Mouse (Mus musculus): Measurements from ENCODE around the gene Klhl26.
A peak's percentile ranks its signal among the peaks of the same experiment; 100 is the strongest.

The Klhl26 gene

GRCm38 (mm10) chr8:70469295-70469916, 7.4 kb downstream of the Klhl26 start:
- no peak for DNase-seq

DNA sequence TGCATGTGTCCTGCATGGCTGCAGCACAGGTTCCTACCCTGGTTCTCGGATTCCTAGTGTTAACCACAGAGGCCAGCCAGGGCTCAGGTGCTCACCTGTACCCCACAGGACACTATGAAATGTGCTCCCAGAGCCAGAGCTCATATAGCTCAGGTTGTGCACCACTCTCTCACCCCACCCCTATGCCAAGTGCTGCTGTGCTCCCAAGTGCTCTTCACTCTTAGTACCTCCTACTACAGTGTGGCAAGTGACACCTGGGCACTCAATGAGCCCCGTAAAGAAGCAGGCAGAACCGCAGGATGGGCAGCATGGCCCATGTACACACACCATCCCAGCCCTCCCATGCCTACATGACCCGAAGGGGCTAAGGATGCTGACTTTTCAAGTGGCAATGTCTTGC, 8.0 kb downstream of the Klhl26 start:
- DNase-seq = no peak

GRCm38 (mm10) chr8:70467907-70468306, 8.9 kb downstream of the Klhl26 start:
- no peak for DNase-seq

GRCm38 (mm10) chr8:70467229-70467725, 9.5 kb downstream of the Klhl26 start:
- no peak for DNase-seq

GRCm38 (mm10) chr8:70466771-70467170, 10.0 kb downstream of the Klhl26 start:
- DNase-seq = peak; percentile 40

- no peak for DNase-seq
Measured at GRCm38 (mm10) chr8:70466305-70466704, 10.5 kb downstream of the Klhl26 start.

GRCm38 (mm10) chr8:70465701-70466100, 11.1 kb downstream of the Klhl26 start:
- DNase-seq = no peak

- no peak for DNase-seq
Measured at GRCm38 (mm10) chr8:70464162-70464561, 12.6 kb downstream of the Klhl26 start.

- no peak for DNase-seq
Measured at GRCm38 (mm10) chr8:70463306-70463705, 13.5 kb downstream of the Klhl26 start.

- DNase-seq = no peak
Measured at GRCm38 (mm10) chr8:70462516-70462813, 14.3 kb downstream of the Klhl26 start.

GRCm38 (mm10) chr8:70461765-70462515, 14.8 kb downstream of the Klhl26 start:
- no peak for DNase-seq

DNA sequence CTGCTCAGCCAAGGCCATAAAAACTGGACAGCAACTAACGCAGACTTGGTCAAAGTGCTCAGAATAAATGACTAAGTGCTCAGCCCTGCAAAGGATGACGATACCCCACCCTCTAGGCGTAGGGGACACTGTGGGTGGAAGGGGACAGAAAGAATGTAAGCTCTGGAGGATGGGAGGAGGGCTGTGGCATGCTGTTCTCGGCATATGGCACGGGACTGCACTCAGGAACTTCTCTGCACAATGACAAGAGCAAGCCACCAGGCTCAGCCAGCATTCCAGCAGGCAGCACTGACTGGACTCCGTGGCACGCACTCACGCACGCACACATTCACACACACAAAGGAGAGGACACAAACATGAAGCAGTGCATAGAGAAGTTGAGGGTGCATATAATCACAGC, 16.2 kb downstream of the Klhl26 start:
- DNase-seq = no peak

GRCm38 (mm10) chr8:70460199-70460598, 16.6 kb downstream of the Klhl26 start:
- no peak for DNase-seq

DNA sequence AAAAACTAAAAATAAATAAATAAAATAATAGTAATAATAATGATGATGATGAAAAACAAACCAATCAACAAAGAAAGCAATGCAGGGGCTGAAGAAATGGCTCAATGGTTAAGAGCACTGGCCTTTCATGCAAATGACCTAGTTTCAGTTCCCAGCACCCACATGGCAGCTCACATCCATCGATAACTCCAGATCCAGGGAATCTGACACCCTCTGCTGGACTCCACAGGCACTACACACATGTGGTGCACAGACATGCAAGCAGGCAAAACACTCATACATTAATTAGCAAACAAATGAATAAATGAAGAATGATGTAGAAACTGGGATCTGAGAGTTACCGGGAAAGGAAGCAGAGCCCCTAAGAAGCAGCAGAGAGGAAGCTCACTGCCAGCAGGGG, 17.1 kb downstream of the Klhl26 start:
- no peak for DNase-seq

DNA sequence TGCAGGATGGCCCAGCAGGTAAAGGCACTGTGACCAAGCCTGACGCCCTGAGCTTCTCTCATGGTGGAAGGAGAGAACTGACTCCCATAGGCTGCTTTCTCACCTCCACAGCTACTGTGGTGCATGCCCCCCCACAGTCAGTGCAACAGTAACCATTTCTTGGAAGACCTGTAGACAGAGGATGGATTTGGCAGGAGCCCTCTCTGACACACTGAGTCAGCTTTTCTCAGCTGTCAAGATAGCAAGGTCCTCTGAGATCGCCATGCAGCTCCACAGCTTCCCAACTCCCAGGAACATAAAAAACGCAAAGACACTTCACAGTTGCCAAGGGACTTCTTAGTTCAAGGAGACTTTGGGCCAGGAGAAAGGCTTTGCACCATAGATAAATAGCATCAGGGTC, 18.3 kb downstream of the Klhl26 start:
- no peak for DNase-seq

DNA sequence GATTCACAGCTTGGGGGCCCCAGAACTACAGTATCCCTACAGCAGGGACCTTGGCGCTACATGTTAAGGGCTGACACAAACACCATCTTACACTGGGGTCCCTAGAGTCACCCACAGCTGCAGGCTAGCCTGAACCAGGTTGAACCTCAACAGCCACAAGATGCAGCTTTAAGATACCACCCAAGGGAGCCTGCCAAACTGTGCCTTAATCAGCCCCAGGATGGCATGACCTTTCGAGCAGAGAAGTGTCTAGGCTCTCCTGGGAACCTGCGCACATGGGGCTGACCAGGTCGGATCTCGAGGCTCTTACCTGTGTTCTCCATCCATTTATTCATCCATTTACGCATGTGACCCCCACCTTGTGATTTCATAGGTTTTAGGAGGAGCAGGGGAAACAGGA, 18.9 kb downstream of the Klhl26 start:
- DNase-seq = no peak

DNA sequence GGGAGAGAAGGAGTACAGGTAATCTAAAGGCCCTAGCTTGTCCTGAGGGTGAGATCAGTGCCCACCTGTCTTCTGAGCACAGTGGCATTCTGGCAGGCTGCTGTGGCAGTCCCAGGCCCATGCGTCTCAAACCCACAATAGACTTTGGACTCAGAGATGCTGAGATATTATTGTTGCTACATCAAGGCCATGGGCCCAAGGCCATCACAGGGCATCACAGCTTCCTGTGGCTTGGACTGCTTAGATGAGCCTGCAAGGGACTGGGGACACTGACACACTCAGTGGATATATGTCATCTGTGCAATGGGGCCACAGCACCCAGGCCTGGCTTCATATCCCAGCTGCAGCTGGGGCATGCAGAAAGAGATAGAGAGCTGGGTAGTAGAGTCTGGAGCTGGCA, 19.8 kb downstream of the Klhl26 start:
- no peak for DNase-seq

DNA sequence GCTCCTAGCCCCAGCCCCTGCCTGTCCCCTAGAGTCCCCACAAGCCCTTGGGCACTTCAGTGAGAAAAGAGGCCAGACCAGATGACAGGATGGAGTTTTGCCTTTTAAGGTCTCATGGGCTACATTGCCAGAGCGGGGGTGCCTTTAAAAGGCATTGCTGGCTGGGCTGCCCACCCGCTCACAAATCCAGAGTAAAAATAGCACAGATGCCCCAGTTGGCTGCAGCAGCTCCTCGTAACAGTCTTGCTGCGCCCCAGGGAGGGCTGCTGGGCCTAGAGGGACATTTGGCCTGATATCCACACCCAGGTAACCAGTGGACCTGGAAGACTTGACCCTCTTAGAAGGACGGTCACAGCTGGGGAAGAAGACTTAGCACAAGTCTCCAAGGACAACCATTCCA, 22.9 kb downstream of the Klhl26 start:
- DNase-seq = no peak

GRCm38 (mm10) chr8:70452196-70452966, 24.4 kb downstream of the Klhl26 start:
- DNase-seq = no peak

GRCm38 (mm10) chr8:70447639-70448420, 28.9 kb downstream of the Klhl26 start:
- no peak for DNase-seq

- DNase-seq = no peak
Measured at GRCm38 (mm10) chr8:70445988-70446387, 30.8 kb downstream of the Klhl26 start.

DNA sequence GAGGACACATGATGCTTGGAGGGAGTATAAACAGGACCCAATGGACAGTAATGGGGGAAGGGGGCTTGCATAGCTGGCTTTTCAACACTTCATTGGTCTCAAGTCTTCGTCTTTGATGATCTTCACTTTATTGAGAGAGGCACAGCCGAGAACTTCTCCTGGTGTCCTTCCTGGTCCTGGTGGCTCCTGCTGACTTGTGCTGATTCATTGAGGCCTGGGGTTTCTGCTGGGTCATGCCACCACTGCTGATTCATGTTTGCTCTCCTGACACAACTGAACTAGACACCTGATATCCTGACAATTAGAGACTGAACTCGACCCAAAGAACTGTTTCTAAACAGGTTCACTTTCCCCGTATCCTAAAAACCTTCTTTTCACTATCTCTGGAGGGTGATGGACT, 33.4 kb downstream of the Klhl26 start:
- no peak for DNase-seq

- no peak for DNase-seq
Measured at GRCm38 (mm10) chr8:70441565-70441964, 35.2 kb downstream of the Klhl26 start.

Measured in kidney, adult 18-20 months (tissue).